Mouse (Mus musculus): ENCODE data around the gene Fbxo31. TPM values are rescaled to one million over a fixed set of nuclear protein-coding genes. Genes with fewer than 3 reads are reported as not detected.
"Not testable (repeated sequence)": the region's sequence is repeated elsewhere in the genome, so short reads cannot be mapped to it uniquely, and the experiment has no call there.

Gene Fbxo31
- polyA plus RNA-seq, 1 experiment, result 24.9 TPM

GRCm38 (mm10) chr8:121598190-121598589 lies 19.6 kb upstream of the Fbxo31 start:
- H3K4me1 ChIP-seq (ENCODE audit: control insufficient read depth, insufficient read depth, insufficient read length, low read length), result no peaks in the 10 kb centered on the region
- TF ChIP-seq POLR2A (IDR thresholded peaks at IDR 0.05; ENCODE audit: low read depth, low read length), result no peak
- no peak for TF ChIP-seq CTCF (IDR thresholded peaks at IDR 0.05; ENCODE audit: extremely low read depth, insufficient read length, insufficient replicate concordance, low read depth, low read length)
- H3K36me3 ChIP-seq (ENCODE audit: control insufficient read depth, insufficient read depth, low read length), result peaks cover 58% of the 10 kb centered on the region
- H3K27me3 ChIP-seq (ENCODE audit: control insufficient read depth, insufficient read depth, low read length), result no peaks in the 10 kb centered on the region
- H3K4me3 ChIP-seq (ENCODE audit: low read depth, low read length), result no peak overlapping the region
- WGBS, result 89% methylated on average over 7 of the region's 7 CpGs
- H3K27ac ChIP-seq (ENCODE audit: insufficient read depth, low read depth, low read length), result no peak overlapping the region

GRCm38 (mm10) chr8:121597492-121597891 lies 18.9 kb upstream of the Fbxo31 start:
- H3K27me3 ChIP-seq (ENCODE audit: control insufficient read depth, insufficient read depth, low read length); H3K4me1 ChIP-seq (ENCODE audit: control insufficient read depth, insufficient read depth, insufficient read length, low read length); H3K27ac ChIP-seq (ENCODE audit: insufficient read depth, low read depth, low read length); H3K4me3 ChIP-seq (ENCODE audit: low read depth, low read length): not testable (repeated sequence)
- peaks cover 56% of the 10 kb centered on the region for H3K36me3 ChIP-seq (ENCODE audit: control insufficient read depth, insufficient read depth, low read length)
- WGBS, result 59% methylated on average over 2 of the region's 2 CpGs

- H3K27ac ChIP-seq (ENCODE audit: insufficient read depth, low read depth, low read length), result no peak overlapping the region
Observed at GRCm38 (mm10) chr8:121593983-121594382, 15.4 kb upstream of the Fbxo31 start.

GRCm38 (mm10) chr8:121593293-121593692 lies 14.7 kb upstream of the Fbxo31 start:
- Histone ChIP-seq H3K27ac (ENCODE audit: insufficient read depth, low read depth, low read length) (no peak overlapping the region), H3K4me1 (ENCODE audit: control insufficient read depth, insufficient read depth, insufficient read length, low read length) (peaks cover 6% of the 10 kb centered on the region), H3K36me3 (ENCODE audit: control insufficient read depth, insufficient read depth, low read length) (peaks cover 34% of the 10 kb centered on the region), H3K4me3 (ENCODE audit: low read depth, low read length) (no peak overlapping the region), H3K27me3 (ENCODE audit: control insufficient read depth, insufficient read depth, low read length) (no peaks in the 10 kb centered on the region)
- TF ChIP-seq CTCF (IDR thresholded peaks at IDR 0.05; ENCODE audit: extremely low read depth, insufficient read length, insufficient replicate concordance, low read depth, low read length), result no peak
- TF ChIP-seq POLR2A (IDR thresholded peaks at IDR 0.05; ENCODE audit: low read depth, low read length), result no peak
- 92% methylated on average over 5 of the region's 5 CpGs for WGBS

More at GRCm38 (mm10) chr8:121593983-121594382, 15.4 kb upstream of the Fbxo31 start:
- peaks cover 34% of the 10 kb centered on the region for H3K36me3 ChIP-seq (ENCODE audit: control insufficient read depth, insufficient read depth, low read length)
- H3K4me3 ChIP-seq (ENCODE audit: low read depth, low read length), result no peak overlapping the region
- H3K4me1 ChIP-seq (ENCODE audit: control insufficient read depth, insufficient read depth, insufficient read length, low read length), result peaks cover 6% of the 10 kb centered on the region
- WGBS, result 81% methylated on average over 9 of the region's 9 CpGs
- no peak for TF ChIP-seq CTCF (IDR thresholded peaks at IDR 0.05; ENCODE audit: extremely low read depth, insufficient read length, insufficient replicate concordance, low read depth, low read length)
- no peaks in the 10 kb centered on the region for H3K27me3 ChIP-seq (ENCODE audit: control insufficient read depth, insufficient read depth, low read length)

GRCm38 (mm10) chr8:121591178-121592066 lies 12.8 kb upstream of the Fbxo31 start:
- TF ChIP-seq POLR2A (IDR thresholded peaks at IDR 0.05; ENCODE audit: low read depth, low read length), result no peak
- peak; percentile 51; the same call in 1 of the 2 replicates for TF ChIP-seq CTCF (IDR thresholded peaks at IDR 0.05; ENCODE audit: extremely low read depth, insufficient read length, insufficient replicate concordance, low read depth, low read length)
- H3K4me1 ChIP-seq (ENCODE audit: control insufficient read depth, insufficient read depth, insufficient read length, low read length), result peaks cover 6% of the 10 kb centered on the region
- no peaks in the 10 kb centered on the region for H3K27me3 ChIP-seq (ENCODE audit: control insufficient read depth, insufficient read depth, low read length)
- H3K4me3 ChIP-seq (ENCODE audit: low read depth, low read length), result peak overlapping the region; percentile 97
- H3K36me3 ChIP-seq (ENCODE audit: control insufficient read depth, insufficient read depth, low read length), result peaks cover 20% of the 10 kb centered on the region
- peak overlapping the region; percentile 32 for H3K27ac ChIP-seq (ENCODE audit: insufficient read depth, low read depth, low read length)
- 7% methylated on average over 20 of the region's 20 CpGs for whole genome bisulfite sequencing

GRCm38 (mm10) chr8:121590203-121591177 lies 11.9 kb upstream of the Fbxo31 start, which contains the start of gene Map1lc3b:
TSS of gene Map1lc3b (plus strand) at chr8:121590361.
- Histone ChIP-seq H3K4me3 (ENCODE audit: low read depth, low read length) (peak within 1 kb of the TSS; percentile 97), H3K27ac (ENCODE audit: insufficient read depth, low read depth, low read length) (peak within 1 kb of the TSS; percentile 32), H3K36me3 (ENCODE audit: control insufficient read depth, insufficient read depth, low read length) (peaks cover 13% of the 10 kb centered on the region), H3K27me3 (ENCODE audit: control insufficient read depth, insufficient read depth, low read length) (no peaks in the 10 kb centered on the region), H3K4me1 (ENCODE audit: control insufficient read depth, insufficient read depth, insufficient read length, low read length) (peaks cover 6% of the 10 kb centered on the region)
- TF ChIP-seq POLR2A (IDR thresholded peaks at IDR 0.05; ENCODE audit: low read depth, low read length) (peak; percentile 69), CTCF (IDR thresholded peaks at IDR 0.05; ENCODE audit: extremely low read depth, insufficient read length, insufficient replicate concordance, low read depth, low read length) (0 out of 2 replicates have a peak, but pooled peaks have one; percentile 11)
- WGBS, result under 1% methylated on average over 94 of the region's 94 CpGs

Data from small intestine, adult 2 months (tissue).